Mouse (Mus musculus): ENCODE measurements around the gene Cracr2a. TPM values are rescaled to one million over a fixed set of nuclear protein-coding genes. Genes with fewer than 3 reads are reported as not detected.
A peak's percentile ranks its signal among the peaks of the same experiment; 100 is the strongest.

The Cracr2a gene
- polyA plus RNA-seq, 1 experiment from 2014 or later: 1.3 TPM

GRCm38 (mm10) chr6:127609673-127610072 is 48.5 kb downstream of the Cracr2a start:
- Histone ChIP-seq H3K27ac (replicated peaks in 1 of 2; ENCODE audit: control insufficient read depth in 1 of 2, insufficient read depth in 1 of 2, low read depth in 2 of 2, low read length in 2 of 2) (no peak overlapping the region), H3K36me3 (ENCODE audit: control insufficient read depth, insufficient read depth, low read length) (no peaks in the 10 kb centered on the region), H3K27me3 (ENCODE audit: control insufficient read depth, insufficient read depth, low read length) (no peaks in the 10 kb centered on the region), H3K4me3 (ENCODE audit: control insufficient read depth in 1 of 2, insufficient read depth in 1 of 2, low read depth in 1 of 2, low read length in 2 of 2) (no peak overlapping the region), H3K4me2 (ENCODE audit: low read length) (no peak overlapping the region), H3K4me1 (ENCODE audit: control insufficient read depth in 2 of 2, insufficient read depth in 2 of 2, low read length in 2 of 2) (peaks cover 0 to 5% of the 10 kb centered on the region in 2 experiments; a peak in 2 of 4 replicates), H3K9me3 (ENCODE audit: control insufficient read depth, low read length) (no peaks in the 10 kb centered on the region), H3K9ac (ENCODE audit: low read length) (no peak overlapping the region)
- no peak for ATAC-seq (ENCODE audit: insufficient number of reproducible peaks, insufficient read depth, low FRiP score, low read depth)

- no peak overlapping the region for H3K27ac ChIP-seq (replicated peaks in 1 of 2; ENCODE audit: control insufficient read depth in 1 of 2, insufficient read depth in 1 of 2, low read depth in 2 of 2, low read length in 2 of 2)
- peaks cover 0 to 5% of the 10 kb centered on the region in 2 experiments; a peak in 2 of 4 replicates for H3K4me1 ChIP-seq (ENCODE audit: control insufficient read depth in 2 of 2, insufficient read depth in 2 of 2, low read length in 2 of 2)
- 71% methylated on average over 12 of the region's 12 CpGs for WGBS
- no peaks in the 10 kb centered on the region for H3K36me3 ChIP-seq (ENCODE audit: control insufficient read depth, insufficient read depth, low read length)
- no peak overlapping the region for H3K9ac ChIP-seq (ENCODE audit: low read length)
- no peaks in the 10 kb centered on the region for H3K27me3 ChIP-seq (ENCODE audit: control insufficient read depth, insufficient read depth, low read length)
- no peaks in the 10 kb centered on the region for H3K9me3 ChIP-seq (ENCODE audit: control insufficient read depth, low read length)
- H3K4me3 ChIP-seq (ENCODE audit: control insufficient read depth in 1 of 2, insufficient read depth in 1 of 2, low read depth in 1 of 2, low read length in 2 of 2): no peak overlapping the region
- H3K4me2 ChIP-seq (ENCODE audit: low read length): no peak overlapping the region
- ATAC-seq (ENCODE audit: insufficient number of reproducible peaks, insufficient read depth, low FRiP score, low read depth): no peak
Observed at GRCm38 (mm10) chr6:127611216-127611615, 50.1 kb downstream of the Cracr2a start.

- WGBS: 39% methylated on average over 13 of the region's 13 CpGs
- H3K4me3 ChIP-seq (ENCODE audit: control insufficient read depth in 1 of 2, insufficient read depth in 1 of 2, low read depth in 1 of 2, low read length in 2 of 2): no peak overlapping the region
- no peaks in the 10 kb centered on the region for H3K9me3 ChIP-seq (ENCODE audit: control insufficient read depth, low read length)
- no peaks in the 10 kb centered on the region for H3K36me3 ChIP-seq (ENCODE audit: control insufficient read depth, insufficient read depth, low read length)
- ATAC-seq (ENCODE audit: insufficient number of reproducible peaks, insufficient read depth, low FRiP score, low read depth): no peak
- no peak overlapping the region for H3K9ac ChIP-seq (ENCODE audit: low read length)
- no peaks in the 10 kb centered on the region for H3K27me3 ChIP-seq (ENCODE audit: control insufficient read depth, insufficient read depth, low read length)
- H3K27ac ChIP-seq (replicated peaks in 1 of 2; ENCODE audit: control insufficient read depth in 1 of 2, insufficient read depth in 1 of 2, low read depth in 2 of 2, low read length in 2 of 2): no peak overlapping the region
- H3K4me2 ChIP-seq (ENCODE audit: low read length): peak overlapping the region; percentile 1; the same call in 1 of the 2 replicates
- H3K4me1 ChIP-seq (ENCODE audit: control insufficient read depth in 2 of 2, insufficient read depth in 2 of 2, low read length in 2 of 2): peaks cover 0 to 5% of the 10 kb centered on the region in 2 experiments; a peak in 2 of 4 replicates
Observed at GRCm38 (mm10) chr6:127614083-127614984, 53.2 kb downstream of the Cracr2a start.

DNA sequence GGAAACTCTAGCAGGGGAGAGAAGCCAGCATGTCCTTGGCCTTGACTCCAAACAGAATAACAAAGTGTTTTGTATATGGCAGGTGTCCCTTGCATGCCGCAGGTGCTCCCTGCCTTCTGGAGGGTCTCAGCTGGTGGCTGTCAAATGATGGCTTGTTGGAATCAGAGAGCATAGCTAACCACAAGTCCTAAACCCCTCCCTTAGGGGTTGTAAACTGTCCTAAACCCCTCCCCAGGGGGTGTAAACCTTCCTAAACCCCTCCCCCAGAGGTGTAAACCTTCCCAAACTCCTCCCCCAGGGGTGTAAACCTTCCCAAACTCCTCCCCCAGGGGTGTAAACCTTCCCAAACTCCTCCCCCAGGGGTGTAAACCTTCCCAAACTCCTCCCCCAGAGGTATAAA is 55.5 kb downstream of the Cracr2a start:
- no peaks in the 10 kb centered on the region for H3K36me3 ChIP-seq (ENCODE audit: control insufficient read depth, insufficient read depth, low read length)
- H3K4me2 ChIP-seq (ENCODE audit: low read length): no peak overlapping the region
- no peak overlapping the region for H3K9ac ChIP-seq (ENCODE audit: low read length)
- H3K27ac ChIP-seq (replicated peaks in 1 of 2; ENCODE audit: control insufficient read depth in 1 of 2, insufficient read depth in 1 of 2, low read depth in 2 of 2, low read length in 2 of 2): no peak overlapping the region
- 90% methylated on average over 1 of the region's 1 CpGs for WGBS
- no peak overlapping the region for H3K4me3 ChIP-seq (ENCODE audit: control insufficient read depth in 1 of 2, insufficient read depth in 1 of 2, low read depth in 1 of 2, low read length in 2 of 2)
- no peaks in the 10 kb centered on the region for H3K27me3 ChIP-seq (ENCODE audit: control insufficient read depth, insufficient read depth, low read length)
- H3K4me1 ChIP-seq (ENCODE audit: control insufficient read depth in 2 of 2, insufficient read depth in 2 of 2, low read length in 2 of 2): peaks cover 0 to 5% of the 10 kb centered on the region in 2 experiments; a peak in 2 of 4 replicates
- H3K9me3 ChIP-seq (ENCODE audit: control insufficient read depth, low read length): no peaks in the 10 kb centered on the region
- no peak for ATAC-seq (ENCODE audit: insufficient number of reproducible peaks, insufficient read depth, low FRiP score, low read depth)

DNA sequence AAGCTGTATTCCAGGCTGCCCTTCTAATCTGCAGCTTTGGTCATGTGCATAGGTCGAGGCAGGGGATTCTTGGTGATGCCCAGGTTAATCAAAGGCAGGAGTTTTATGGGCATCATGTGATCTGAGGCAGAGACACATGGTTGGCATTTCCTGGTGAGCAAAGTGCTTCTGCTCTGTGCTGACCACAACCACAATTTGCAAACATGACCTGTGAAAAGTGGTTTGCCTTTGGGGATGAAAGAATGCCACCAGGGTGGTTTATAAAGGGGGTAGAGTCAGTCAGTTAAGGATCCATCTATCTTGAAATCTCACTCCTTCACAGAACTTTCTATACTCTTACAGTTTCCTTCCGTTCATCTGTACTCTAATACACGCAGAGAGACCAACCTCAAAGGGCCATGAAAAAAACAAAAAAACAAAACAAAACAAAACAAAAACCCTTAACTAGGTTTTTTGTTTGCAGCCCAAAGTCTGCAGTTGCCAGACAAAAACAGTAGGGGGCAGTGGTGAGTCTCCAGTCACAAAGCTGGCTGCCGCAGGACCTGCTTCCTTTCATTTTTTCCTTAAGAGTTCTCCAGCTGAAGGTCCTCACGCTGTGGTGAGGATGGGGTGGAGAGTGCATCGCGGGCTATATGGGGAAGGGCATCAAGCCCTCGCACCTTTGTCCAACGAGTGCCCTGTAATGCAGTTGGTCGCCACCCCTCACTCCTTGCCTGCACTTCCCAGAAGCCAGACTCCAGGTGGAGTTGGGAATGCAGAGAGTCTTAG is 56.3 kb downstream of the Cracr2a start:
- 29% methylated on average over 10 of the region's 10 CpGs for WGBS
- Histone ChIP-seq H3K27ac (replicated peaks in 1 of 2; ENCODE audit: control insufficient read depth in 1 of 2, insufficient read depth in 1 of 2, low read depth in 2 of 2, low read length in 2 of 2) (no peak overlapping the region), H3K36me3 (ENCODE audit: control insufficient read depth, insufficient read depth, low read length) (no peaks in the 10 kb centered on the region), H3K4me1 (ENCODE audit: control insufficient read depth in 2 of 2, insufficient read depth in 2 of 2, low read length in 2 of 2) (peaks cover 0 to 5% of the 10 kb centered on the region in 2 experiments; a peak in 2 of 4 replicates), H3K4me3 (ENCODE audit: control insufficient read depth in 1 of 2, insufficient read depth in 1 of 2, low read depth in 1 of 2, low read length in 2 of 2) (peak overlapping the region; percentile 13 to 35; a peak in 2 of 4 replicates), H3K9me3 (ENCODE audit: control insufficient read depth, low read length) (no peaks in the 10 kb centered on the region), H3K27me3 (ENCODE audit: control insufficient read depth, insufficient read depth, low read length) (no peaks in the 10 kb centered on the region), H3K4me2 (ENCODE audit: low read length) (peak overlapping the region; percentile 49), H3K9ac (ENCODE audit: low read length) (no peak overlapping the region)
- ATAC-seq (ENCODE audit: insufficient number of reproducible peaks, insufficient read depth, low FRiP score, low read depth): no peak

- Histone ChIP-seq H3K4me2 (ENCODE audit: low read length) (no peak overlapping the region), H3K9ac (ENCODE audit: low read length) (no peak overlapping the region), H3K27me3 (ENCODE audit: control insufficient read depth, insufficient read depth, low read length) (no peaks in the 10 kb centered on the region), H3K27ac (replicated peaks in 1 of 2; ENCODE audit: control insufficient read depth in 1 of 2, insufficient read depth in 1 of 2, low read depth in 2 of 2, low read length in 2 of 2) (no peak overlapping the region), H3K9me3 (ENCODE audit: control insufficient read depth, low read length) (no peaks in the 10 kb centered on the region), H3K4me1 (ENCODE audit: control insufficient read depth in 2 of 2, insufficient read depth in 2 of 2, low read length in 2 of 2) (peaks cover 0 to 5% of the 10 kb centered on the region in 2 experiments; a peak in 2 of 4 replicates), H3K4me3 (ENCODE audit: control insufficient read depth in 1 of 2, insufficient read depth in 1 of 2, low read depth in 1 of 2, low read length in 2 of 2) (no peak overlapping the region), H3K36me3 (ENCODE audit: control insufficient read depth, insufficient read depth, low read length) (no peaks in the 10 kb centered on the region)
- ATAC-seq (ENCODE audit: insufficient number of reproducible peaks, insufficient read depth, low FRiP score, low read depth): no peak
- WGBS: 79% methylated on average over 4 of the region's 4 CpGs
Observed at GRCm38 (mm10) chr6:127618686-127619085, 57.5 kb downstream of the Cracr2a start.

- no peak for ATAC-seq (ENCODE audit: insufficient number of reproducible peaks, insufficient read depth, low FRiP score, low read depth)
- 34% methylated on average over 5 of the region's 5 CpGs for WGBS
Observed at GRCm38 (mm10) chr6:127625135-127625534, 64.0 kb downstream of the Cracr2a start.

More at GRCm38 (mm10) chr6:127625135-127625534, 64.0 kb downstream of the Cracr2a start:
- Histone ChIP-seq H3K9ac (ENCODE audit: low read length) (no peak overlapping the region), H3K27ac (replicated peaks in 1 of 2; ENCODE audit: control insufficient read depth in 1 of 2, insufficient read depth in 1 of 2, low read depth in 2 of 2, low read length in 2 of 2) (no peak overlapping the region), H3K4me1 (ENCODE audit: control insufficient read depth in 2 of 2, insufficient read depth in 2 of 2, low read length in 2 of 2) (peaks cover 5 to 8% of the 10 kb centered on the region in 2 experiments; a peak in 3 of 4 replicates), H3K4me2 (ENCODE audit: low read length) (no peak overlapping the region), H3K27me3 (ENCODE audit: control insufficient read depth, insufficient read depth, low read length) (no peaks in the 10 kb centered on the region; the same call in 1 of the 2 replicates), H3K4me3 (ENCODE audit: control insufficient read depth in 1 of 2, insufficient read depth in 1 of 2, low read depth in 1 of 2, low read length in 2 of 2) (no peak overlapping the region), H3K36me3 (ENCODE audit: control insufficient read depth, insufficient read depth, low read length) (no peaks in the 10 kb centered on the region), H3K9me3 (ENCODE audit: control insufficient read depth, low read length) (no peaks in the 10 kb centered on the region)

Data from heart, embryonic 14.5 days (tissue).